Mouse (Mus musculus) MEL (cell line): ENCODE data around the gene Prkce. TPM values are rescaled to one million over a fixed set of nuclear protein-coding genes. Genes with fewer than 3 reads are reported as not detected.

ENCODE experiments used
- DNase-seq: peaks from one replicate; pipeline ENCODE4 v3.0.0; 2011; ENCODE audit warnings: low read depth, low spot score
- H3K27ac ChIP-seq: 2 replicates; pipeline ENCODE4 v1.5.1; 2012; ENCODE audit warnings: low read depth, mild to moderate bottlenecking, control low read depth, low read length, moderate library complexity; ENCODE audit not compliant: control insufficient read depth
- H3K27me3 ChIP-seq, 2 experiments: fragments of 150-350 bp in 1 of 2; sonication (generic) in 1 of 2; 2 replicates each; pipeline ENCODE4 v1.6.1; 2012; ENCODE audit warnings: low read length in 2 of 2, mild to moderate bottlenecking in 2 of 2, improper control_type of control experiment in 1 of 2, moderate library complexity in 1 of 2; ENCODE audit not compliant: insufficient read depth in 2 of 2, control insufficient read depth in 1 of 2
- H3K36me3 ChIP-seq, 2 experiments: 2 replicates each; pipeline ENCODE4 v1.6.1; 2012 to 2014; ENCODE audit warnings: low read length in 2 of 2, improper control_type of control experiment in 1 of 2, inconsistent platforms in 1 of 2, mild to moderate bottlenecking in 1 of 2; ENCODE audit not compliant: insufficient read depth in 2 of 2, control insufficient read depth in 1 of 2
- H3K4me1 ChIP-seq, 2 experiments: fragments of 150-350 bp in 1 of 2; sonication (generic) in 1 of 2; 2 replicates each; pipeline ENCODE4 v1.6.1; 2012; ENCODE audit warnings: low read length in 2 of 2, improper control_type of control experiment in 1 of 2, mild to moderate bottlenecking in 1 of 2; ENCODE audit not compliant: insufficient read depth in 2 of 2, control insufficient read depth in 1 of 2
- H3K4me3 ChIP-seq, 2 experiments: fragments of 150-350 bp in 1 of 2; sonication (generic) in 1 of 2; 2 replicates each; pipeline ENCODE4 v1.5.1; 2012; ENCODE audit warnings: low read depth in 2 of 2, low read length in 2 of 2, mild to moderate bottlenecking in 2 of 2, moderate library complexity in 2 of 2, control low read depth in 1 of 2, improper control_type of control experiment in 1 of 2; ENCODE audit not compliant: control insufficient read depth in 1 of 2, insufficient read depth in 1 of 2
- H3K79me2 ChIP-seq: 2 replicates; pipeline ENCODE4 v1.6.1; 2012; ENCODE audit warnings: mild to moderate bottlenecking, low read length, moderate library complexity; ENCODE audit not compliant: control insufficient read depth, poor library complexity, insufficient read depth
- H3K9ac ChIP-seq: 2 replicates; pipeline ENCODE4 v1.6.1; 2012; ENCODE audit warnings: low read depth, mild to moderate bottlenecking, control low read depth, low read length, moderate library complexity; ENCODE audit not compliant: control insufficient read depth, poor library complexity, severe bottlenecking
- H3K9me3 ChIP-seq: fragments of 150-350 bp; sonication (generic); replicated peaks from 2 replicates; pipeline ENCODE4 v1.6.1; 2012; ENCODE audit warnings: mild to moderate bottlenecking, low read length, improper control_type of control experiment, moderate library complexity; ENCODE audit not compliant: insufficient read depth
- BHLHE40 ChIP-seq: IDR thresholded peaks from 2 replicates; pipeline ENCODE4 v1.6.1; 2012; ENCODE audit warnings: low read depth, mild to moderate bottlenecking, inconsistent platforms, low read length, improper control_type of control experiment, borderline replicate concordance
- CHD1 ChIP-seq: IDR thresholded peaks from 2 replicates; pipeline ENCODE4 v1.6.1; 2012; ENCODE audit warnings: low read depth, mild to moderate bottlenecking, inconsistent platforms, low read length, improper control_type of control experiment
- CHD2 ChIP-seq: IDR thresholded peaks from 2 replicates; pipeline ENCODE4 v1.6.1; 2011; ENCODE audit warnings: low read length, improper control_type of control experiment
- E2F4 ChIP-seq: IDR thresholded peaks from 2 replicates; pipeline ENCODE4 v1.6.1; 2011; ENCODE audit warnings: low read depth, low read length, improper control_type of control experiment, borderline replicate concordance
- EP300 ChIP-seq, 2 experiments: IDR thresholded peaks; 2 replicates each; pipeline ENCODE4 v1.6.1; 2011; ENCODE audit warnings: improper control_type of control experiment in 2 of 2, low read length in 2 of 2, low read depth in 1 of 2, mild to moderate bottlenecking in 1 of 2
- ETS1 ChIP-seq: IDR thresholded peaks from 2 replicates; pipeline ENCODE4 v1.6.1; 2012; ENCODE audit warnings: low read depth, mild to moderate bottlenecking, inconsistent platforms, low read length, improper control_type of control experiment, moderate library complexity
- GATA1 ChIP-seq: IDR thresholded peaks from 2 replicates; pipeline ENCODE4 v1.6.1; 2011; ENCODE audit warnings: low read depth, low read length, improper control_type of control experiment
- JUND ChIP-seq: IDR thresholded peaks from 2 replicates; pipeline ENCODE4 v1.6.1; 2011; ENCODE audit warnings: low read depth, mild to moderate bottlenecking, improper control_type of control experiment, low read length
- KAT2A ChIP-seq: conservative IDR thresholded peaks from 2 replicates; pipeline ENCODE4 v1.6.1; 2012; ENCODE audit warnings: low read depth, low read length, improper control_type of control experiment, inconsistent platforms
- MAFK ChIP-seq: IDR thresholded peaks from 2 replicates; pipeline ENCODE4 v1.6.1; 2011; ENCODE audit warnings: low read depth, mild to moderate bottlenecking, low read length, improper control_type of control experiment, borderline replicate concordance
- MAZ ChIP-seq: IDR thresholded peaks from 2 replicates; pipeline ENCODE4 v1.6.1; 2012; ENCODE audit warnings: low read depth, mild to moderate bottlenecking, inconsistent platforms, low read length, improper control_type of control experiment
- MXI1 ChIP-seq: IDR thresholded peaks from 2 replicates; pipeline ENCODE4 v1.6.1; 2011; ENCODE audit warnings: mild to moderate bottlenecking, low read depth, low read length, improper control_type of control experiment
- MYC ChIP-seq: IDR thresholded peaks from 2 replicates; pipeline ENCODE4 v1.6.1; 2011; ENCODE audit warnings: low read depth, mild to moderate bottlenecking, low read length, improper control_type of control experiment, moderate library complexity
- NRF1 ChIP-seq: IDR thresholded peaks from 2 replicates; pipeline ENCODE4 v1.6.1; 2014; ENCODE audit warnings: low read depth, mild to moderate bottlenecking, inconsistent platforms, low read length, improper control_type of control experiment, moderate library complexity; ENCODE audit not compliant: poor library complexity, insufficient read depth, severe bottlenecking
- POLR2A ChIP-seq, 2 experiments: IDR thresholded peaks; 2 replicates each; pipeline ENCODE4 v1.6.1; 2011 to 2012; ENCODE audit warnings: low read length in 2 of 2, mild to moderate bottlenecking in 2 of 2, control low read depth in 1 of 2, improper control_type of control experiment in 1 of 2, low read depth in 1 of 2, moderate library complexity in 1 of 2; ENCODE audit not compliant: control insufficient read depth in 1 of 2, insufficient read depth in 1 of 2, poor library complexity in 1 of 2
- POLR2AphosphoS5 ChIP-seq: IDR thresholded peaks from 2 replicates; pipeline ENCODE4 v1.6.1; 2012; ENCODE audit warnings: low read depth, borderline replicate concordance, mild to moderate bottlenecking, inconsistent platforms, low read length, moderate library complexity, mixed read lengths
- TAL1 ChIP-seq: IDR thresholded peaks from 2 replicates; pipeline ENCODE4 v1.6.1; 2012; ENCODE audit warnings: mild to moderate bottlenecking, inconsistent platforms, low read length, moderate library complexity, mixed read lengths
- TBP ChIP-seq: IDR thresholded peaks from 2 replicates; pipeline ENCODE4 v1.8.0; 2011; ENCODE audit warnings: low read depth, low read length, improper control_type of control experiment
- UBTF ChIP-seq: IDR thresholded peaks from 2 replicates; pipeline ENCODE4 v1.6.1; 2012; ENCODE audit warnings: low read depth, mild to moderate bottlenecking, inconsistent platforms, low read length, improper control_type of control experiment, moderate library complexity, borderline replicate concordance; ENCODE audit not compliant: insufficient read depth
- ZMIZ1 ChIP-seq: IDR thresholded peaks from 2 replicates; pipeline ENCODE4 v1.6.1; 2012; ENCODE audit warnings: low read depth, mild to moderate bottlenecking, inconsistent platforms, low read length, improper control_type of control experiment, moderate library complexity
- ZNF384 ChIP-seq: IDR thresholded peaks from 2 replicates; pipeline ENCODE4 v1.6.1; 2012; ENCODE audit warnings: low read depth, mild to moderate bottlenecking, inconsistent platforms, low read length, improper control_type of control experiment
- polyA plus RNA-seq, 2 experiments: library from polyadenylated mRNA; stranded (reverse) in 1 of 2; unstranded in 1 of 2; fragments of >175 nt in 1 of 2; fragments of >200 nt in 1 of 2; gene quantifications; 2 replicates each; pipeline versions ENCODE4 v1.2.1 to v1.2.4; 2012; ENCODE audit warnings: low replicate concordance in 2 of 2, low read depth in 1 of 2; ENCODE audit not compliant: insufficient read length in 2 of 2, insufficient read depth in 1 of 2, missing spikeins in 1 of 2
- total RNA-seq: library from RNA; depleted of rRNA; stranded (reverse); fragments of 300-350 nt; gene quantifications from 2 replicates; pipeline ENCODE4 v1.2.3, GENCODE M21; 2012

Prkce gene
- total and polyA plus RNA-seq, 3 experiments, result 3.0 to 5.3 TPM; not detected in 1

GRCm38 (mm10) chr17:86217468-86217867 is 49.9 kb downstream of the Prkce start:
- Histone ChIP-seq H3K36me3 (no peaks in the 10 kb centered on the region), H3K27ac (no peak overlapping the region), H3K4me3 (no peak overlapping the region), H3K9ac (no peak overlapping the region), H3K27me3 (no peaks in the 10 kb centered on the region), H3K9me3 (no peaks in the 10 kb centered on the region), H3K4me1 (no peaks in the 10 kb centered on the region), H3K79me2 (no peaks in the 10 kb centered on the region)
- TF ChIP-seq TBP, result no peak
- TF ChIP-seq BHLHE40, result no peak
- no peak for TF ChIP-seq UBTF
- no peak for TF ChIP-seq E2F4
- no peak for TF ChIP-seq NRF1
- no peak for TF ChIP-seq MAFK
- TF ChIP-seq MAZ, result no peak
- TF ChIP-seq ZNF384, result no peak
- TF ChIP-seq POLR2A (IDR thresholded peaks at IDR 0.05; ENCODE audit: control insufficient read depth in 1 of 2, insufficient read depth in 1 of 2, low read depth in 1 of 2, low read length in 2 of 2, poor library complexity in 1 of 2), result no peak
- no peak for TF ChIP-seq KAT2A
- TF ChIP-seq EP300 (IDR thresholded peaks at IDR 0.05; ENCODE audit: low read depth in 1 of 2, low read length in 2 of 2), result no peak
- TF ChIP-seq GATA1, result no peak
- DNase-seq, result no peak

- no peak for DNase-seq
- no peaks in the 10 kb centered on the region for H3K4me1 ChIP-seq
- no peak overlapping the region for H3K9ac ChIP-seq
- no peaks in the 10 kb centered on the region for H3K9me3 ChIP-seq
- H3K36me3 ChIP-seq, result no peaks in the 10 kb centered on the region
- no peaks in the 10 kb centered on the region for H3K79me2 ChIP-seq
- no peak overlapping the region for H3K4me3 ChIP-seq
- no peaks in the 10 kb centered on the region for H3K27me3 ChIP-seq
- no peak for TF ChIP-seq TBP
- no peak for TF ChIP-seq MYC
- TF ChIP-seq ETS1, result no peak
- no peak for TF ChIP-seq ZMIZ1
- no peak for TF ChIP-seq ZNF384
- TF ChIP-seq POLR2A (IDR thresholded peaks at IDR 0.05; ENCODE audit: control insufficient read depth in 1 of 2, insufficient read depth in 1 of 2, low read depth in 1 of 2, low read length in 2 of 2, poor library complexity in 1 of 2), result no peak
- no peak for TF ChIP-seq MXI1
- no peak for TF ChIP-seq CHD1
- TF ChIP-seq POLR2AphosphoS5, result no peak
- TF ChIP-seq CHD2, result no peak
- TF ChIP-seq TAL1, result no peak
- TF ChIP-seq JUND, result no peak
- no peak overlapping the region for H3K27ac ChIP-seq
Observed at GRCm38 (mm10) chr17:86218553-86218952, 51.0 kb downstream of the Prkce start.
